Mouse (Mus musculus): ENCODE measurements around the gene Setd1b. TPM values are rescaled to one million over a fixed set of nuclear protein-coding genes. Genes with fewer than 3 reads are reported as not detected.
"Not testable (repeated sequence)": the region's sequence is repeated elsewhere in the genome, so short reads cannot be mapped to it uniquely, and the experiment has no call there.

Gene Setd1b
- total RNA-seq, 2 experiments from 2014 or later: 32.4 to 42.2 TPM

DNA sequence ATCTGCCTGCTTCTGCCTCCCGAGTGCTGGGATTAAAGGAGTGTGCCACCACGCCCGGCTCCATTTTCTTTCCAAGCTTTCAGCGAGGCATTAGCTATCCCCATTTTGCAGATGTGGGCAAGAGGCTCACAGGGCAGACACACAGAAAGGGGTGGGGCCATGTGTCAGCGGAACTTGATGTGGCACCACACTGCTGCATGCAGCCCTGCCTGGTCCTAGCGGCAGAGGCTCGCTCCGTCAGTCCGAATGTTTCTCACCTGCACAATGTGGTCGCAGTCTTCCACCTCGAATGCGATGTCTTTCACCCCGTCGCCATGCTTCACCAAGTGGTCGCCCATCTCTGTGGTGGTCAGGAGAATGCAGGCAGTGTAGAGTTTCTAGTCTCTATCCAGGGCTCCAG is 38.4 kb downstream of the Setd1b start:
- TF ChIP-seq CTCF (IDR thresholded peaks at IDR 0.05): no peak
- Histone ChIP-seq H3K27ac (no peak overlapping the region), H3K4me3 (no peak overlapping the region)
- no peak for DNase-seq (ENCODE audit: extremely low spot score in 1 of 2, low spot score in 2 of 2)
- intact Hi-C loops (cut with DNase I): no loop called here

DNA sequence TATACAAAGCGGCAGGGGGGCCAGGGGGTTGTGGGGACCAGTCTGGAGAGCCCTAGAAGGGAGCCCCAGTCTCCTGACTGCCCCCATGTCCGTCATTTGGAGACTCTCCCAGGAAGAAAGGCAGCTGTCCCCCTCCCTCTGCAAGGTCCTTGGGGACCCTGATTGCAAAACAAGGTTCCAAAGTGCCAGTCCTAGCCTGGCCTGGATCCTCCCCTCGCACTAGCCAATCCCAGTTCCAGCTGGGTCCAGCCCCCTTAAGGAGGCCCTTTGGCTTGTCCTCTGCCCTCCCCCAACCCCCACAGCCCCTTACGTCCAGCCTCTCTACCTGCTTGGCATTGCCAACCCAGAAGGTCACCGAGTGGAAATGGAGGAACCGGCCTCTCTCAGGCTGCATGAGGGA is 39.5 kb downstream of the Setd1b start:
- Histone ChIP-seq H3K27ac (no peak overlapping the region), H3K4me3 (no peak overlapping the region)
- TF ChIP-seq CTCF (IDR thresholded peaks at IDR 0.05): no peak
- intact Hi-C loops (cut with DNase I): no loop called here
- DNase-seq (ENCODE audit: extremely low spot score in 1 of 2, low spot score in 2 of 2): no peak

DNA sequence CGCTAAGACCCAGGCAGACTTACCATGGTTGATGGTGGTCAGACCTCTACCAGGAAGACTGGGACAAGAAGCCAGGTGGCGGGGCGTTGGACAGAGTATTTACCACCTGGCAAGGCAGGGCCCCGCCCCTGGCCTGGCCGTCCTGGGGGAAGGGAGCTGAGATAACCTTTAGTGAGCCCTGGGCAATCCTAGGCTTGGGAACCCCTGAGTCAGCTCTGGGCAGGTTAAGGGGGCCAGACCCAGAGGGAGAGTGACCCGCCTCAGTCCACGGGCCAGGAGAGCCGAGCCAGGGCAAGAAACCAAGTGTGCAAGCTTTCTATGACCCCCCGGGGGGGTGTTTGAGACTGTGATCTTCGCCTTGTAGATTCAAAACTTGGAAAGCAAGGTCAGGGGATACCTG is 40.7 kb downstream of the Setd1b start, which contains the start of gene Hpd:
TSS of gene Hpd (minus strand) at position 77 of the 400 bp plus-strand sequence.
- no peak for TF ChIP-seq CTCF (IDR thresholded peaks at IDR 0.05)
- intact Hi-C loops (cut with DNase I): no loop called here
- DNase-seq (ENCODE audit: extremely low spot score in 1 of 2, low spot score in 2 of 2): no peak
- no peak within 1 kb of the TSS for H3K4me3 ChIP-seq
- H3K27ac ChIP-seq: no peak within 1 kb of the TSS

DNA sequence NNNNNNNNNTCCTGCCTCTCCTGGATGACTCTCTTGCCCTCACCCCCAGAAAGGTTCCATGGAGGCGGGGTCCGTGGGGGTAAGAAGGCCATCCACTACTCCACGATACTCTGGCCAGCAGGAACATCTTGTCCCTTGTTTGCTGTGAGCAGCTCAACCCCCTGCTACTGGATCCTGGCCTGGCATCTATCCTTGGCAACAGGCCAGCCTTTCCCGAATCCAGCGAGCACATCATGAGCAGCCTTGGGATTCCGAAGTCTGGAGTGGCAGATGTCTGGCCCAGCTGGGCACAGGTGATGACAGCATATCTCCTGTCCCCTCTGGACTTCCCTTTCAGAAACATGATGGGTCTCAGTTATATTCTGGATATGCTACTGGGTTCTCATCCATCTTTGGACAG is 44.0 kb downstream of the Setd1b start:
- Histone ChIP-seq H3K27ac (no peak overlapping the region), H3K4me3 (no peak overlapping the region)
- intact Hi-C loops (cut with DNase I): no loop called here
- no peak for TF ChIP-seq CTCF (IDR thresholded peaks at IDR 0.05)
- DNase-seq (ENCODE audit: extremely low spot score in 1 of 2, low spot score in 2 of 2): no peak

DNA sequence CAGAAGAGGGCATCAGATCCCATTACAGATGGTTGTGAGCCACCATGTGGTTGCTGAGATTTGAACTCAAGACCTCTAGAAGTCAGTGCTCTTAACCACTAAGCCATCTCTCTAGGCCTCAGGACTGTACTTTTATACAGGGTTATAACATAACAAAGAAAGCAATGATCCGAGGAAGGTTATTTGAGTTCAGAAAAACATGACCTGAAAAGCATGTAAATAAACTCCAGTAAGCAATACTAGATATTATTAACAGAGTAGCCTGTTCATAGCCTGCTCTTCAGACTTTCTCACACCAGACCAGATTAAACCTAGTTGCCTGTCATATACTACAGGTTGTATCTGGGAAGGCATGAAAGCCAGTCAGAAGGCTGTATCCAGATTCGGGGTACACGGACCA is 45.3 kb downstream of the Setd1b start:
- H3K4me3 ChIP-seq: no peak overlapping the region
- intact Hi-C loops (cut with DNase I): no loop called here
- TF ChIP-seq CTCF (IDR thresholded peaks at IDR 0.05): no peak
- no peak for DNase-seq (ENCODE audit: extremely low spot score in 1 of 2, low spot score in 2 of 2)
- H3K27ac ChIP-seq: no peak overlapping the region

DNA sequence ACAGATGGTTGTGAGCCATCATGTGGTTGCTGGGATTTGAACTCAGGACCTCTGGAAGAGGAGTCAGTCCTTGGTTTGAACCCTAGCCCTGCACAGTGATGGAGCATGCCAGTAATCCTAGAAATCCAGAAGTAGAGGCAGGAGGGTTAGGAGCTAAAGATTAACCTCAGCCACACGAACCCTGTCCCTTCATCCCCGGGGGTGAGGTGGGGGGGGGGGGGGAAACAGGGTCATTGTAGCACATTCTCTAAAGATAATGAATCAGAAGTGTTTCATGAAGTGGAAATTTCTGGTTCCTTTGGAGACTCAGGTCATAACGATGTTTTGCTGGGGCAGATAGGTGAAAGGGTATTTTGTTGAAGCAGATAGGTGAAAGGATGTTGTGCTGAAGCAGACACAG is 48.9 kb downstream of the Setd1b start:
- no peak for DNase-seq (ENCODE audit: extremely low spot score in 1 of 2, low spot score in 2 of 2)
- TF ChIP-seq CTCF (IDR thresholded peaks at IDR 0.05): no peak
- Histone ChIP-seq H3K27ac (no peak overlapping the region), H3K4me3 (no peak overlapping the region)
- intact Hi-C loops (cut with DNase I): no loop called here

DNA sequence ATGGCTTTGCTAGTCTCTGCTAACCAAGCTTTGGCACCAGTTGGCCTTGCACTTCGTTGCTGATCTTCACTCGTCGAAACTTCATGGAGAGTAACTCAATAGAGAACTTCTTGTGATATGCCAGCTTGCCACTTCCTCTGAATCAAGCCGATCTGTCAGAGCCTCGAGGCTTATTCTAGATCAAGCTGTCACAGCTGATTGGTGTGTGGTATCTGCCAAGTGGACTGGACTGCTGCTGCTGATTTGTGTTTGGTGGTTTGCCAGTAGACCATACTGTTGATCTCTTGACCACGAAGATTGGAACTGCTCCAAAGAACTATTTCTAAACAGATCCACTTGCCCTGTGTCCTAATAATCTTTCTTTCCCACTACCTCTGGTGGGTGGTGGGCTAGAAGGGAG is 49.4 kb downstream of the Setd1b start:
- intact Hi-C loops (cut with DNase I): no loop called here
- H3K27ac ChIP-seq: no peak overlapping the region
- TF ChIP-seq CTCF (IDR thresholded peaks at IDR 0.05): no peak

DNA sequence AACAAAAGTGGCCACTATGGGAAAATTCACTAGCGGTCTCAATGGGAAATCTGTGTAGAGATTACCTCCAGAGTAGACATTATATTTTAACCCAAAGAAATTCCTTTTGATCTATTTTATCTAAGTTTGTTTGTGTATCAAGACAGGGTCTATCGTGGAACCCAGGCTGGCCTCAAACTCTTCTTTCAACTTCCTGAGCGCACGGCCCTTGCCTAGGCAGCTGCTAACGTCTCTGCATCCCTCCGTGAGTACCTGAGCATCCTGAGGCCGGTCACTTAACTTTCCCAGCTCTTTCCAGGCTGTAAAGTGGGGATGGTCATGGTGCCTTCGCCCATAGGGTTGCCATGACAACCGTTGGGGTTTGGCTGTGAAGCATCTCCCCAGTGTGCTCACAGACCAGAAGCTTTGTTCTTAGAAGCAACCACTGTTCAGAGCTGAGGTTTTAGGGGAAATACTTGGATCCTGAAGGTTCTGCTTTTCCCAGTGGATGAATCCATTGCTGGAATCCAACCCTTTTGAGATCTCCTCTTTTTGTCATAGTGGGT is 50.7 kb downstream of the Setd1b start:
- no peak overlapping the region for H3K27ac ChIP-seq
- no peak overlapping the region for H3K4me3 ChIP-seq
- no peak for DNase-seq (ENCODE audit: extremely low spot score in 1 of 2, low spot score in 2 of 2)
- intact Hi-C loops (cut with DNase I): no loop called here
- no peak for TF ChIP-seq CTCF (IDR thresholded peaks at IDR 0.05)

More for the DNA sequence above, 49.4 kb downstream of the Setd1b start:
- no peak for DNase-seq (ENCODE audit: extremely low spot score in 1 of 2, low spot score in 2 of 2)
- H3K4me3 ChIP-seq: no peak overlapping the region

DNA sequence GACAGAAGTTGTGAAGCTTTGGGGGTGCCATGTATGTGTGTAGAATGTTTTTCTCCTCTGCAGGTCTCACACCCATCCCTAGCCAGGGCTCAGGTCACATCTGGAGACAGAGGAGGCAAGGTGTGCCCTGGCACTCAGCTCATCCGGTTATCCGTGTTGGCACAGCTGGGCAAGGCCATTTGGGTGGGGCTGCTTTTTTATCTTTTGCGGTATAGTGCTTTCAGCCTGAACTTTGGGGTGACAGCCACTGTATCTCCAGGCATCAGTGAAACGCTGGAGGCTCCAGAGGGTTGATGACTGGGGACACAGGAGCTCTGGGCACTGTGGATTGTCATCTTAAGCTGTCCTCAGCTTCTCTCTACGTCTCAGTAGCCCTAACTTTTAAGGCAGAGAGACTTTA is 51.4 kb downstream of the Setd1b start:
- Histone ChIP-seq H3K4me3 (no peak overlapping the region), H3K27ac (no peak overlapping the region)
- DNase-seq (ENCODE audit: extremely low spot score in 1 of 2, low spot score in 2 of 2): no peak
- TF ChIP-seq CTCF (IDR thresholded peaks at IDR 0.05): no peak
- intact Hi-C loops (cut with DNase I): no loop called here

DNA sequence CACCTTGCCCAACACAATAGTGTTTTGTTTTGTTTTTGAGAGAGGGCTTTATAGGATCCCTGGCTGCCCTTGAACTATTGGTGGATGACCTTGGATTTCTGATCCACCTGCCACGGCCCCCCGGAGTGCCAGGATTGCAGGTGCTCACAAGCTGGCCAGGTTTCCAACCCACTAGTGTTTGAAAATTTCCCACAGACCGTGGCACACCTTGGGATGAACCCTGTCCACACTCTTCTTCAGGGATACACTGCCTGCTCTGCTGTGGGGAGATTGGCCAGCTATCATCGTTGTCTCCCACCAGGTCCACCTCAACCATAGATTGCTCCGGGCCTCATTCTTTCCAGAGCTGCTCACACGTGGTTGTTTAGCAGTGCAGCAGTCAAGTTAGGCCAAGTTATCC is 52.9 kb downstream of the Setd1b start:
- H3K4me3 ChIP-seq: no peak overlapping the region
- intact Hi-C loops (cut with DNase I): no loop called here
- no peak overlapping the region for H3K27ac ChIP-seq
- no peak for DNase-seq (ENCODE audit: extremely low spot score in 1 of 2, low spot score in 2 of 2)
- no peak for TF ChIP-seq CTCF (IDR thresholded peaks at IDR 0.05)

DNA sequence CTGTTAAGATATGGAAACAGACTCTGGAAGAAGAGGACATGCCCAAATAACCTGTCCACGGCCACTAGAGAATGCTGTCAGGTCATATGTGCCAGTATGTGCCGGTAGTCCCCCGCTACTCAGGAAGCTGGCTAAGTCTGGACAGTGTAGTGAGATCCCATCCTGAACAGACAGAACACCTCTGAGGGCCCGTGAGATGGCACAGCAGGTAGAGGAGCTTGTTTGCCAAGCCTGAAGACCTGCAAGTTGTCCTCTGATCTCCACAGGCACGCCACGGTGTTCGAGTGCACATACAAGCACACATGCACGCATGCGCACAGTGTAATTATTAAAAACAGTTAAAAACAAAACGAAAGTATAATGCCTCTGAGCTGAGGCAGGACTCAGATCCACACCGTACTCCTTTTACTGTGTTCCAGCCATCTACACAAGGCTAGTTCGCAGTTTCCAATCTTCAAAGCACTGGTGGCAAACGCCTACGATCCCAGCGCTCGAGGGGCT is 53.6 kb downstream of the Setd1b start:
- TF ChIP-seq CTCF (IDR thresholded peaks at IDR 0.05): no peak
- intact Hi-C loops (cut with DNase I): no loop called here
- DNase-seq (ENCODE audit: extremely low spot score in 1 of 2, low spot score in 2 of 2): no peak
- Histone ChIP-seq H3K4me3 (no peak overlapping the region), H3K27ac (no peak overlapping the region)

DNA sequence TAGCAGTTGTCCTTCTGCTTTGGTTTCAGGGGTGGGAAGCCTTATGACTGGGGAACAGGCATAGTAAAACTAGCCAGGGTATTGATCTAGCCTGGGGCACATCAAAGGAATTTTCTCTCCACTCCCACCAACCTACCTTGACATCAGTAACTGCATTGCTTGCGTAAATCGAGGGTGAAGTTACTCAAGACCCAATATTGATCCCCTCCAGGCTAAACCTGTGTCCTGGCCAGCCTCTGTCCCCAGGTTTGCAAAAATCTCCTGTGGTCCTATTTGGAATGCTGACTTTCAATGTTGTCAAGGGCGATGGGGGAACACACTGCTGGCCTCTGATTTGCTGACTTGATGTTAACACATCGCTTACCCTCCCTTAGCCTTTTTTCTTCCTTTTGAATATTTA is 54.8 kb downstream of the Setd1b start:
- Histone ChIP-seq H3K27ac (no peak overlapping the region), H3K4me3 (no peak overlapping the region)
- intact Hi-C loops (cut with DNase I): no loop called here
- DNase-seq (ENCODE audit: extremely low spot score in 1 of 2, low spot score in 2 of 2): no peak
- TF ChIP-seq CTCF (IDR thresholded peaks at IDR 0.05): no peak

DNA sequence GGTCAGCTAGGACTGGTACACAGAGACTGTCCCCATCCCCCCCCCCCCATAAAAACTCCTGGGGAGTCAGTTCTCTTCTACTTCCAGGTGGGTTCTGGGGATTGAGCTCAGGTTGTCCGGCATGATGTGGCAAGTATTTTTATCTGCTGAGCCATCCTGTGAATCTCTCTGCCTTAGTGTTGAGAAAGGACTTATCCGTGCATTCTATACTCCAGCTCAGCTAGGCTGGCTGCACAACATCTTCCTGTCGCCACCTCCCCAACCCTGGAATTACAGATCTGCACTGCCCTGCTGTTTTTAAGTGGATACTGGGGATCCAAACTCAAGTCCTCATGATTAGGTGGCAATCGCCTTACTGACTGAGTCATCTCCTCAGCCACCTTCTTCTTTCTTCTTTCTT is 56.5 kb downstream of the Setd1b start:
- DNase-seq (ENCODE audit: extremely low spot score in 1 of 2, low spot score in 2 of 2): no peak
- intact Hi-C loops (cut with DNase I): no loop called here
- no peak overlapping the region for H3K4me3 ChIP-seq
- no peak overlapping the region for H3K27ac ChIP-seq
- TF ChIP-seq CTCF (IDR thresholded peaks at IDR 0.05): no peak

DNA sequence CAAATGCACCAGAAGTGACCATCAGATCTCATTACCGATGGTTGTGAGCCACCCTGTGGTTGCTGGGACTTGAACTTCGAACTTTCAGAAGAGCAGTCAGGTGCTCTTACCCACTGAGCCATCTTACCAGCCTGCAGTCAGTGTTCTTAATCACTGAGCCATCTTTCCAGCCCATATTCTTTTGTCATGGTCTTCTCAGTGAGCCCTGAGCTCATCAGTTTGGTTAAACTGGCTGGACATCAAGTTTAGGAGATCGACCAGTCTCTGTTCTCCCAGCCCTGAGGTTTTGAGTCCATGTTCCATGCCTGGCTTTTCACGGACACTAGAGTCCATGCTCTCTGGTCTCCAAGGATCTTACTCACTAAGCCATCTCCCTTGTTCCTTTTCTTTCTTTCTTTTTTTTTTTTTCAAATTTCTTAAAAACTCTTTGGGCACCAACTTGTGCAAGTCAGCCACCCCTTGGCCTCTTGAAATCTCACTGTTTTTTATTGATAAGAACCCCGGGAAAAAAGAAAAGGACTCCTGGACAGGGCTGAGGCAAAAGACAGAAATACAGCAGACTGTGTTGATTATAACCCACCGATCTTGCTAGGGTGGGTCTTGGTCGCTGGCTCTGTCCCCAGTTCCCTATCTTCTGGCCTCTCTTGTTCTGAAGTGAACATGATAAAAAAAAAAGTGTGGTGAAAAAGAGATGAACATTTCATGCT is 59.0 kb downstream of the Setd1b start:
- DNase-seq (ENCODE audit: extremely low spot score in 1 of 2, low spot score in 2 of 2); intact Hi-C loops (cut with DNase I); H3K4me3 ChIP-seq; H3K27ac ChIP-seq: not testable (repeated sequence)

Data from left cerebral cortex, adult 2 months (tissue).